Mouse (Mus musculus) liver (tissue): Measurements from ENCODE around the gene Trp73.

Experiments
- DNase-seq: peaks from one replicate; pipeline ENCODE4 v3.0.0-alpha.2; 2020; ENCODE audit warnings: mixed read lengths

Gene Trp73

GRCm38 (mm10) chr4:154026441-154026761 is 113.6 kb downstream of the Trp73 start:
- DNase-seq, result no peak

GRCm38 (mm10) chr4:154025641-154026440 is 114.2 kb downstream of the Trp73 start, which contains the start of gene Smim1:
Gene Smim1 (minus strand): TSS chr4:154026230.
- DNase-seq, result peak; percentile 95

- DNase-seq, result peak; percentile 57
Measured at GRCm38 (mm10) chr4:154024729-154025521, 115.1 kb downstream of the Trp73 start.

- peak; percentile 91 for DNase-seq
Measured at GRCm38 (mm10) chr4:154023754-154024601, 116.0 kb downstream of the Trp73 start.

GRCm38 (mm10) chr4:154022844-154023243 is 117.2 kb downstream of the Trp73 start:
- DNase-seq, result no peak

- no peak for DNase-seq
Measured at GRCm38 (mm10) chr4:154022407-154022806, 117.6 kb downstream of the Trp73 start.

- no peak for DNase-seq
Measured at GRCm38 (mm10) chr4:154021432-154021831, 118.6 kb downstream of the Trp73 start.

GRCm38 (mm10) chr4:154019571-154019970 is 120.4 kb downstream of the Trp73 start:
- DNase-seq, result peak; percentile 75

- DNase-seq, result no peak
Measured at GRCm38 (mm10) chr4:154015476-154015875, 124.5 kb downstream of the Trp73 start.

- no peak for DNase-seq
Measured at GRCm38 (mm10) chr4:154012132-154012882, 127.7 kb downstream of the Trp73 start.

- peak; percentile 84 for DNase-seq
Measured at GRCm38 (mm10) chr4:154011646-154012089, 128.3 kb downstream of the Trp73 start, which contains the start of gene Lrrc47. Gene Lrrc47 (plus strand): TSS chr4:154011731.

GRCm38 (mm10) chr4:154010907-154011645 is 128.9 kb downstream of the Trp73 start:
- DNase-seq, result no peak

GRCm38 (mm10) chr4:154007759-154008158 is 132.2 kb downstream of the Trp73 start:
- no peak for DNase-seq

GRCm38 (mm10) chr4:154006264-154006663 is 133.7 kb downstream of the Trp73 start:
- no peak for DNase-seq
